Mouse (Mus musculus) liver, embryonic 16.5 days (tissue): ENCODE results near the gene Myo18b. TPM values are rescaled to one million over a fixed set of nuclear protein-coding genes. Genes with fewer than 3 reads are reported as not detected.

Experiments
- ATAC-seq: fragments of 200-750 bp; cut with Nextera tagmentation; 2 replicates; pipeline ENCODE4 v1.8.0; 2017; ENCODE audit warnings: low read depth, mild to moderate bottlenecking, moderate number of reproducible peaks, moderate library complexity
- H3K27ac ChIP-seq: fragments of 300-500 bp; sonication (generic); 2 replicates; pipeline ENCODE4 v1.5.1; 2014; ENCODE audit warnings: mild to moderate bottlenecking, low read length
- H3K27me3 ChIP-seq: fragments of 300-500 bp; sonication (generic); 2 replicates; pipeline ENCODE4 v1.6.1; 2014; ENCODE audit warnings: low read depth, low read length, mixed read lengths; ENCODE audit not compliant: control insufficient read depth, insufficient read depth
- H3K36me3 ChIP-seq: fragments of 300-500 bp; sonication (generic); 2 replicates; pipeline ENCODE4 v1.6.1; 2014; ENCODE audit warnings: mild to moderate bottlenecking; ENCODE audit not compliant: control insufficient read depth, insufficient read depth
- H3K4me1 ChIP-seq: fragments of 300-500 bp; sonication (generic); 2 replicates; pipeline ENCODE4 v1.6.1; 2014; ENCODE audit warnings: low read depth, low read length, mixed read lengths; ENCODE audit not compliant: control insufficient read depth
- H3K4me2 ChIP-seq: fragments of 300-500 bp; sonication (generic); 2 replicates; pipeline ENCODE4 v1.6.1; 2014; ENCODE audit warnings: low read depth, low read length, mixed read lengths
- H3K4me3 ChIP-seq: fragments of 300-500 bp; sonication (generic); 2 replicates; pipeline ENCODE4 v1.5.1; 2014; ENCODE audit warnings: low read depth, mild to moderate bottlenecking, low read length
- H3K9ac ChIP-seq: fragments of 300-500 bp; sonication (generic); 2 replicates; pipeline ENCODE4 v1.6.1; 2014; ENCODE audit warnings: low read depth, low read length
- H3K9me3 ChIP-seq: fragments of 300-500 bp; sonication (generic); replicated peaks from 2 replicates; pipeline ENCODE4 v1.6.1; 2016; ENCODE audit warnings: low read length; ENCODE audit not compliant: control insufficient read depth
- WGBS: fragments of 180-500 bp; shearing (Covaris S2); extraction: QIAGEN DNeasy Blood & Tissue Kit; methylation state at CpG from one replicate; pipeline ENCODE4 v1.1.7; 2014; ENCODE audit not compliant: insufficient replicate concordance; 5-methylcytosine and 5-hydroxymethylcytosine counted together
- polyA plus RNA-seq: library from polyadenylated mRNA; unstranded; fragments of >200 nt; fragmentation: Nextera tagmentation; extraction: Ambion mirVana; gene quantifications from 2 replicates; pipeline ENCODE4 v1.2.1, GENCODE M21; 2015

Myo18b gene
- polyA plus RNA-seq, 1 experiment from 2014 or later = 0.45 TPM

- Histone ChIP-seq H3K4me2 (no peak overlapping the region), H3K27me3 (no peaks in the 10 kb centered on the region), H3K27ac (no peak overlapping the region), H3K4me1 (no peaks in the 10 kb centered on the region), H3K4me3 (no peak overlapping the region), H3K9me3 (no peaks in the 10 kb centered on the region), H3K9ac (no peak overlapping the region), H3K36me3 (no peaks in the 10 kb centered on the region)
- no peak for ATAC-seq
- 64% methylated on average over 18 of the region's 18 CpGs for WGBS
These were observed 202.8 kb downstream of the Myo18b start for GRCm38 (mm10) chr5:112693286-112693849.

GRCm38 (mm10) chr5:112687100-112687818, 208.9 kb downstream of the Myo18b start:
- Histone ChIP-seq H3K27ac (no peak overlapping the region), H3K9me3 (no peaks in the 10 kb centered on the region), H3K9ac (no peak overlapping the region), H3K36me3 (no peaks in the 10 kb centered on the region), H3K4me2 (no peak overlapping the region), H3K4me3 (no peak overlapping the region), H3K4me1 (no peaks in the 10 kb centered on the region), H3K27me3 (no peaks in the 10 kb centered on the region)
- no peak for ATAC-seq
- 52% methylated on average over 4 of the region's 4 CpGs for WGBS

GRCm38 (mm10) chr5:112686309-112687099, 209.7 kb downstream of the Myo18b start:
- no peak for ATAC-seq
- Histone ChIP-seq H3K27ac (no peak overlapping the region), H3K4me3 (no peak overlapping the region), H3K36me3 (no peaks in the 10 kb centered on the region), H3K27me3 (no peaks in the 10 kb centered on the region), H3K9ac (no peak overlapping the region), H3K4me1 (no peaks in the 10 kb centered on the region), H3K4me2 (no peak overlapping the region), H3K9me3 (no peaks in the 10 kb centered on the region)
- WGBS = 65% methylated on average over 14 of the region's 14 CpGs

GRCm38 (mm10) chr5:112679251-112679650, 216.9 kb downstream of the Myo18b start:
- no peaks in the 10 kb centered on the region for H3K36me3 ChIP-seq
- H3K4me1 ChIP-seq = no peaks in the 10 kb centered on the region
- no peaks in the 10 kb centered on the region for H3K9me3 ChIP-seq
- ATAC-seq = no peak
- H3K27ac ChIP-seq = no peak overlapping the region
- H3K4me2 ChIP-seq = no peak overlapping the region
- 22% methylated on average over 2 of the region's 2 CpGs for WGBS
- no peak overlapping the region for H3K4me3 ChIP-seq
- no peak overlapping the region for H3K9ac ChIP-seq
- no peaks in the 10 kb centered on the region for H3K27me3 ChIP-seq

GRCm38 (mm10) chr5:112678153-112678552, 218.0 kb downstream of the Myo18b start:
- no peak overlapping the region for H3K27ac ChIP-seq
- 58% methylated on average over 4 of the region's 4 CpGs for WGBS
- H3K4me1 ChIP-seq = no peaks in the 10 kb centered on the region
- H3K9ac ChIP-seq = no peak overlapping the region
- no peaks in the 10 kb centered on the region for H3K9me3 ChIP-seq
- no peak overlapping the region for H3K4me2 ChIP-seq
- no peak for ATAC-seq
- no peaks in the 10 kb centered on the region for H3K27me3 ChIP-seq
- no peaks in the 10 kb centered on the region for H3K36me3 ChIP-seq
- H3K4me3 ChIP-seq = no peak overlapping the region

- H3K4me1 ChIP-seq = no peaks in the 10 kb centered on the region
- no peak overlapping the region for H3K4me2 ChIP-seq
- H3K9ac ChIP-seq = no peak overlapping the region
- H3K9me3 ChIP-seq = no peaks in the 10 kb centered on the region
- H3K27me3 ChIP-seq = no peaks in the 10 kb centered on the region
- ATAC-seq = no peak
- no peaks in the 10 kb centered on the region for H3K36me3 ChIP-seq
- no peak overlapping the region for H3K27ac ChIP-seq
- WGBS = 65% methylated on average over 5 of the region's 5 CpGs
- H3K4me3 ChIP-seq = no peak overlapping the region
These were observed 221.4 kb downstream of the Myo18b start for GRCm38 (mm10) chr5:112674806-112675205.

- Histone ChIP-seq H3K36me3 (no peaks in the 10 kb centered on the region), H3K4me3 (no peak overlapping the region), H3K9ac (no peak overlapping the region), H3K27ac (no peak overlapping the region), H3K9me3 (no peaks in the 10 kb centered on the region), H3K4me2 (no peak overlapping the region), H3K27me3 (no peaks in the 10 kb centered on the region), H3K4me1 (no peaks in the 10 kb centered on the region)
- 48% methylated on average over 7 of the region's 7 CpGs for WGBS
- ATAC-seq = no peak
These were observed 223.7 kb downstream of the Myo18b start for GRCm38 (mm10) chr5:112672457-112672856.

- Histone ChIP-seq H3K9me3 (no peaks in the 10 kb centered on the region), H3K9ac (no peak overlapping the region), H3K4me1 (no peaks in the 10 kb centered on the region), H3K27ac (no peak overlapping the region), H3K4me2 (no peak overlapping the region), H3K27me3 (no peaks in the 10 kb centered on the region), H3K36me3 (no peaks in the 10 kb centered on the region), H3K4me3 (no peak overlapping the region)
- ATAC-seq = no peak
- 23% methylated on average over 2 of the region's 2 CpGs for WGBS
These were observed 224.2 kb downstream of the Myo18b start for GRCm38 (mm10) chr5:112671961-112672360.

GRCm38 (mm10) chr5:112667153-112667552, 229.0 kb downstream of the Myo18b start:
- 58% methylated on average over 8 of the region's 8 CpGs for WGBS
- ATAC-seq = no peak
- H3K36me3 ChIP-seq = no peaks in the 10 kb centered on the region

More at GRCm38 (mm10) chr5:112667153-112667552, 229.0 kb downstream of the Myo18b start:
- no peaks in the 10 kb centered on the region for H3K4me1 ChIP-seq
- no peaks in the 10 kb centered on the region for H3K9me3 ChIP-seq
- H3K27ac ChIP-seq = no peak overlapping the region
- H3K4me3 ChIP-seq = no peak overlapping the region
- H3K27me3 ChIP-seq = no peaks in the 10 kb centered on the region
- H3K4me2 ChIP-seq = no peak overlapping the region
- H3K9ac ChIP-seq = no peak overlapping the region
